Mouse (Mus musculus) forebrain, embryonic 16.5 days (tissue): ENCODE results near the gene Smtn. TPM values are rescaled to one million over a fixed set of nuclear protein-coding genes. Genes with fewer than 3 reads are reported as not detected.

Experiments used
- ATAC-seq: fragments of 200-750 bp; cut with Nextera tagmentation; 2 replicates; pipeline ENCODE4 v1.8.0; 2017; ENCODE audit warnings: mild to moderate bottlenecking, moderate library complexity
- H3K27ac ChIP-seq: fragments of 300-500 bp; sonication (generic); 2 replicates; pipeline ENCODE4 v1.5.1; 2014; ENCODE audit warnings: low read length, control low read depth
- H3K27me3 ChIP-seq: fragments of 300-500 bp; sonication (generic); replicated peaks from 2 replicates; pipeline ENCODE4 v1.6.1; 2014; ENCODE audit warnings: low read length; ENCODE audit not compliant: control insufficient read depth, insufficient read depth
- H3K36me3 ChIP-seq: fragments of 300-500 bp; sonication (generic); 2 replicates; pipeline ENCODE4 v1.6.1; 2014; ENCODE audit not compliant: control insufficient read depth, insufficient read depth
- H3K4me1 ChIP-seq: fragments of 300-500 bp; sonication (generic); replicated peaks from 2 replicates; pipeline ENCODE4 v1.6.1; 2014; ENCODE audit warnings: low read length; ENCODE audit not compliant: control insufficient read depth, insufficient read depth
- H3K4me2 ChIP-seq: fragments of 300-500 bp; sonication (generic); 2 replicates; pipeline ENCODE4 v1.6.1; 2014; ENCODE audit warnings: mild to moderate bottlenecking, low read length, control low read depth
- H3K4me3 ChIP-seq: fragments of 300-500 bp; sonication (generic); replicated peaks from 2 replicates; pipeline ENCODE4 v1.5.1; 2014; ENCODE audit warnings: mild to moderate bottlenecking, low read length, control low read depth
- H3K9ac ChIP-seq: fragments of 300-500 bp; sonication (generic); replicated peaks from 2 replicates; pipeline ENCODE4 v1.6.1; 2014; ENCODE audit warnings: low read depth, low read length, control low read depth
- H3K9me3 ChIP-seq: fragments of 300-500 bp; sonication (generic); 2 replicates; pipeline ENCODE4 v1.6.1; 2016; ENCODE audit warnings: low read length; ENCODE audit not compliant: control insufficient read depth
- WGBS: fragments of 180-500 bp; shearing (Covaris S2); extraction: QIAGEN DNeasy Blood & Tissue Kit; methylation state at CpG from one replicate; pipeline ENCODE4 v1.1.7; 2014; 5-methylcytosine and 5-hydroxymethylcytosine counted together
- polyA plus RNA-seq: library from polyadenylated mRNA; unstranded; fragments of >200 nt; fragmentation: Nextera tagmentation; extraction: Ambion mirVana; gene quantifications from 2 replicates; pipeline ENCODE4 v1.2.1, GENCODE M21; 2015

The Smtn gene
- polyA plus RNA-seq, 1 experiment from 2014 or later: 17.7 TPM

- no peak for ATAC-seq
- H3K9me3 ChIP-seq: no peaks in the 10 kb centered on the region
- no peak overlapping the region for H3K4me2 ChIP-seq
- H3K4me3 ChIP-seq: no peak overlapping the region
- no peaks in the 10 kb centered on the region for H3K4me1 ChIP-seq
- H3K9ac ChIP-seq: no peak overlapping the region
- no peaks in the 10 kb centered on the region for H3K27me3 ChIP-seq
- 43% methylated on average over 7 of the region's 7 CpGs for WGBS
- H3K27ac ChIP-seq: no peak overlapping the region
- no peaks in the 10 kb centered on the region for H3K36me3 ChIP-seq
Observed at GRCm38 (mm10) chr11:3508226-3508625, 32.2 kb downstream of the Smtn start.

DNA sequence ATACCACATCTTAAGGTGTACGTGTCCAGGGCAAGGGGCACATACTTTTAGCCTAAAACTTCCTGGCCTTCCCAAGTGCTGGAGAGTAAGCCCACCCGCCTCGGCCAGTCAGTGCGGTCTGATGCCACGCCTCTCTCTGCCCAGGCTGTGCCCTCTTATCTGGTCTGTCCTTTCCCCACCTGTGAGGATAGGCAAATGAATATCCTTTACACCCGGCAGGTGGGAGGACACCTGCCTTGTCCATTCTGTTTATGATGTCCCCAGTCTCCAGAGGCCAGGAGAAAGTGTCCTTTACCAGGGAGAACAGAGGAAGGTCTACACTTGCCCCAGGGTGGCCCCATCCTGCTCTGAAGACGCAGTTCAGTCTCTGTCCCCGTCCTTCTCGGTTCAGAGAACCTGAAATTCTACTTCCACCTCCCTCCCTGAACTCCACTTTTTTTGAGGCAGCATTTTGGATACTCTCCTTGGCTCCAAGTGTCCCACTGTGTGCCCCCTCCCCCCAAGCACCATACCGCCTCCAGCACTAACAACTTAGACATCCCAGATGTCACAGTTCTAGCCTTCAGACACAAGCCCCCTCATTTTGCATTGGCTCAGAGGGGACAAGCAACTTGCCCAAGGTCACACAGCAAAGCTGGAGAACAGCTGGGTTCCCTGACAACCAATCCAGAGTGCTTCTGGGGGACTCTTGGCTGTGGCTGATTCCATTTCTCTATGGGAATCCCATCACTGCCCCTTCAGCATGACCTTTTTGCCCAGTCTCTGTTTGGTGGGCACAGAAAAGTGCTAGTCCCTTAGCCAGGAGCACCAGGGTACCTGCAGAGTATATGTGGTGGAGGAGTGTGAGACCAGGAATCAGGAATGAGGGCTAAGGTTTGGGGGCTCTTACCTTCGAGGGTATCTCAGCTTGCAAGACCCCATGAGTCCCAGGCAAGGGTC is 36.4 kb downstream of the Smtn start:
- 66% methylated on average over 11 of the region's 11 CpGs for WGBS

GRCm38 (mm10) chr11:3502459-3503072 is 37.8 kb downstream of the Smtn start:
- H3K4me2 ChIP-seq: no peak overlapping the region
- H3K4me1 ChIP-seq: no peaks in the 10 kb centered on the region
- no peak for ATAC-seq
- no peak overlapping the region for H3K4me3 ChIP-seq
- no peaks in the 10 kb centered on the region for H3K9me3 ChIP-seq
- H3K36me3 ChIP-seq: no peaks in the 10 kb centered on the region
- no peak overlapping the region for H3K9ac ChIP-seq
- 83% methylated on average over 18 of the region's 18 CpGs for WGBS
- H3K27ac ChIP-seq: no peak overlapping the region
- no peaks in the 10 kb centered on the region for H3K27me3 ChIP-seq

More for the DNA sequence above, 36.4 kb downstream of the Smtn start:
- H3K9me3 ChIP-seq: no peaks in the 10 kb centered on the region
- peak overlapping the region; percentile 37 for H3K4me3 ChIP-seq
- H3K27me3 ChIP-seq: no peaks in the 10 kb centered on the region
- H3K36me3 ChIP-seq: no peaks in the 10 kb centered on the region
- H3K4me1 ChIP-seq: no peaks in the 10 kb centered on the region
- H3K4me2 ChIP-seq: peak overlapping the region; percentile 40
- peak; percentile 18; the same call in 1 of the 2 replicates for ATAC-seq
- H3K27ac ChIP-seq: no peak overlapping the region
- H3K9ac ChIP-seq: peak overlapping the region; percentile 54

- no peak overlapping the region for H3K27ac ChIP-seq
- no peak for ATAC-seq
Observed at GRCm38 (mm10) chr11:3502057-3502456, 38.4 kb downstream of the Smtn start.

GRCm38 (mm10) chr11:3497296-3497695 is 43.1 kb downstream of the Smtn start:
- WGBS: 100% methylated on average over 1 of the region's 1 CpGs
- Histone ChIP-seq H3K4me1 (no peaks in the 10 kb centered on the region), H3K9me3 (no peaks in the 10 kb centered on the region), H3K27ac (no peak overlapping the region), H3K9ac (no peak overlapping the region), H3K4me2 (no peak overlapping the region), H3K27me3 (no peaks in the 10 kb centered on the region), H3K36me3 (no peaks in the 10 kb centered on the region), H3K4me3 (no peak overlapping the region)
- ATAC-seq: no peak

More at GRCm38 (mm10) chr11:3502057-3502456, 38.4 kb downstream of the Smtn start:
- no peaks in the 10 kb centered on the region for H3K4me1 ChIP-seq
- 81% methylated on average over 17 of the region's 17 CpGs for WGBS
- H3K4me3 ChIP-seq: no peak overlapping the region
- no peaks in the 10 kb centered on the region for H3K27me3 ChIP-seq
- H3K36me3 ChIP-seq: no peaks in the 10 kb centered on the region
- H3K9ac ChIP-seq: no peak overlapping the region
- H3K4me2 ChIP-seq: no peak overlapping the region
- no peaks in the 10 kb centered on the region for H3K9me3 ChIP-seq

GRCm38 (mm10) chr11:3496756-3497155 is 43.7 kb downstream of the Smtn start:
- H3K9ac ChIP-seq: no peak overlapping the region
- no peak overlapping the region for H3K4me3 ChIP-seq
- H3K4me2 ChIP-seq: no peak overlapping the region
- H3K4me1 ChIP-seq: no peaks in the 10 kb centered on the region
- no peaks in the 10 kb centered on the region for H3K27me3 ChIP-seq
- H3K9me3 ChIP-seq: no peaks in the 10 kb centered on the region
- no peak for ATAC-seq
- no peaks in the 10 kb centered on the region for H3K36me3 ChIP-seq
- WGBS: 65% methylated on average over 5 of the region's 5 CpGs
- H3K27ac ChIP-seq: no peak overlapping the region

- WGBS: 93% methylated on average over 14 of the region's 14 CpGs
Observed at GRCm38 (mm10) chr11:3495496-3495895, 44.9 kb downstream of the Smtn start.

GRCm38 (mm10) chr11:3494857-3495256 is 45.6 kb downstream of the Smtn start:
- Histone ChIP-seq H3K4me2 (no peak overlapping the region), H3K9me3 (no peaks in the 10 kb centered on the region), H3K27ac (no peak overlapping the region), H3K27me3 (no peaks in the 10 kb centered on the region), H3K36me3 (no peaks in the 10 kb centered on the region), H3K4me1 (no peaks in the 10 kb centered on the region), H3K4me3 (no peak overlapping the region), H3K9ac (no peak overlapping the region)
- no peak for ATAC-seq
- WGBS: 77% methylated on average over 17 of the region's 17 CpGs

More at GRCm38 (mm10) chr11:3495496-3495895, 44.9 kb downstream of the Smtn start:
- no peaks in the 10 kb centered on the region for H3K9me3 ChIP-seq
- no peaks in the 10 kb centered on the region for H3K27me3 ChIP-seq
- no peaks in the 10 kb centered on the region for H3K4me1 ChIP-seq
- H3K4me3 ChIP-seq: no peak overlapping the region
- no peaks in the 10 kb centered on the region for H3K36me3 ChIP-seq
- H3K9ac ChIP-seq: no peak overlapping the region
- no peak overlapping the region for H3K27ac ChIP-seq
- ATAC-seq: no peak
- no peak overlapping the region for H3K4me2 ChIP-seq

DNA sequence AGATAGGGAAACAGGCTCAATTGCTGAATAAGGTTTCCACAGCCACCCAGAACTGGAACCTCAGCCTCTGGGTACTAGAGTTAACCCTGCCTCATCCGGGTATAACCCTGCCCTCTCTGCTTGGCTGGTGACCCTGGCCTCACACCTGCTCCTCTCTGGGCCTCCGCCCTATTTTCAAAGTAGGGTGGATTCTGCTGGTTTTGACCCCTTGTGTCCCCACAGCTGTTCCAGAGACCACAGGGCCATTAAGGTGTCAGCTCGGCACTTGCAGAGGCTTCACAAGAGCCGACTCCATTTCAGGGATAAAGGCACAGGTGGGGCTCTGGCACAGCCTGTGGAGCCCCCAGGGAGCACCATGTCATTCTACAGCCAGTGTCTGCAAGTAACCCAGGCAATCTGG is 47.7 kb downstream of the Smtn start:
- Histone ChIP-seq H3K4me1 (peaks cover 3% of the 10 kb centered on the region; the same call in 1 of the 2 replicates), H3K9me3 (no peaks in the 10 kb centered on the region), H3K4me2 (no peak overlapping the region), H3K27ac (no peak overlapping the region), H3K27me3 (no peaks in the 10 kb centered on the region), H3K9ac (no peak overlapping the region), H3K4me3 (no peak overlapping the region), H3K36me3 (no peaks in the 10 kb centered on the region)
- WGBS: 77% methylated on average over 4 of the region's 4 CpGs
- no peak for ATAC-seq
